Mouse (Mus musculus) adrenal gland, adult 18-20 months (tissue): ENCODE data around the gene Acvr2a. TPM values are rescaled to one million over a fixed set of nuclear protein-coding genes. Genes with fewer than 3 reads are reported as not detected.
A peak's percentile ranks its signal among the peaks of the same experiment; 100 is the strongest.

Experiments used
- DNase-seq, 2 experiments: peaks; one replicate each; pipeline ENCODE4 v3.0.0; 2021 to 2022; ENCODE audit warnings: low spot score in 2 of 2
- long read RNA-seq, 2 experiments: library from polyadenylated mRNA; stranded (forward); transcript quantifications; one replicate each; pipeline ENCODE4 v2.0.0; 2021
- total RNA-seq, 2 experiments: library from RNA; stranded (reverse); gene quantifications; 1 replicate in 1 of 2; 2 replicates in 1 of 2; pipeline ENCODE4 v1.2.3; 2021

Acvr2a gene
- total RNA-seq, result 10 to 100 TPM; 13.5 to 18.6 TPM
- long read RNA-seq, experiment 1, full-length matches to known transcripts, result 2 of 3 reads
- long read RNA-seq, experiment 1, partial matches to known transcripts, result 1 of 3 reads
- long read RNA-seq, experiment 1, other reads (novel, unspliced or antisense), result 0 of 3 reads
- long read RNA-seq, experiment 2, full-length matches to known transcripts, result 7 of 8 reads
- long read RNA-seq, experiment 2, partial matches to known transcripts, result 0 of 8 reads
- long read RNA-seq, experiment 2, other reads (novel, unspliced or antisense), result 1 of 8 reads

GRCm38 (mm10) chr2:48813371-48814222 lies at the start of gene Acvr2a:
Acvr2a (plus strand) TSS chr2:48814109.
- DNase-seq, result peak; percentile 93 to 94

DNA sequence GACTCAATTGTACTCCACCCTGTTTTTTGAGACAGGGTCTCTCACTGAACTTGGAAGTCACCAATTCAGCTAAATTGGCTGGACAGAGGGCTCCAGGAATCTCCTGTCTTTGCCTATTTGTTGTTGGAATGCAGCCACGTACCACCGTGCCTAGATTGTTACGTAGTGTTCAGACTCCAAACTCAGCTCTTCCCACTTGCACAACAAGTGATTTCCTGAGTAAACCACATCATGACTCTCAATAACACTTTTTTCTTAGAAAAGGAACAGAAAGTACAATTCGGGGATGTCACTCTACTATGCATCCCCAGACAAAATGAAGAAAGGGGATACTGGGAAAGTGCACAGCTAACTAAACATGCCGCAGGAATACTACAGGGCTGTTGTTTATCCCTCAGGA lies 47.4 kb upstream of the Acvr2a start:
- no peak for DNase-seq

DNA sequence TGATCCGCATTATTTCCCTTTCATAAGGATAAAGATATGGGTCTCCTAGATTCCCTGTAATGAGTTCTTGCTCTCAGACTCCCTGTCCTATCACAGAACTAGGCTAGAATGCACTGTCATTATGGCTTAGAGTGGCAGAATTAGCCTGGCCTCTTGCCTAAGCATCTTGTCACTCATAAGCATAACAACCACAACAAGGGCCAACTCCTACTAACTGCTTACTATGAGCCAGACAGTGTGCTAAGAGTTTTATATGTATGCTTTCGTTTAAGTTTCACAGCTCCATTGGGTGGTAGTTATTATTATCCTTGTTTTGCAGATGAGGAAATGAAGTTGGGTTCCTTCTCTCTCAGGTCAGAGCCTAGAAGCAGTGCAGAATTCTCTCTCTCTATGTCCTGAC lies 46.1 kb upstream of the Acvr2a start:
- no peak for DNase-seq

GRCm38 (mm10) chr2:48768219-48768618 lies 45.7 kb upstream of the Acvr2a start:
- DNase-seq, result no peak

- no peak for DNase-seq
These were observed 43.8 kb upstream of the Acvr2a start for GRCm38 (mm10) chr2:48770100-48770499.

DNA sequence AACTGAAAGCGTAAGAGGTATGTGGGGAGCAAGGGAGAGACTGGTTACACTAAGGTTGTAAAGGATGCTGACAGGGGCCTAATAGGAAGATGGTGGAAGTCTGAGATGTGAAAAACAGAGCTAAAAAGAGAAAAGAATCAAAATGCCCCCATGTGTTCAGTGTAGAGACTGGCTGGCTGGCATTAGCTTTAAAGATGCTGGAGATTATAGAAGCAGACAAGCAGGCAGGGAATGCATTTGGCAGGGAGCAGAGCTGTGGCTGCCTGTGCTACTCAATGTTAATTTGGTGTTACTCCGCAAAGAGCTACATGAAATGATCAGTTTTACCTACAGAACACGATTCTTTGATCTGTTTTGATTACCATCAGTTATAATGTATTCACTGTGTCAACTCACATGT lies 43.3 kb upstream of the Acvr2a start:
- no peak for DNase-seq

GRCm38 (mm10) chr2:48775281-48775680 lies 38.6 kb upstream of the Acvr2a start:
- DNase-seq, result no peak

- no peak for DNase-seq
These were observed 25.0 kb upstream of the Acvr2a start for GRCm38 (mm10) chr2:48788901-48789300.

DNA sequence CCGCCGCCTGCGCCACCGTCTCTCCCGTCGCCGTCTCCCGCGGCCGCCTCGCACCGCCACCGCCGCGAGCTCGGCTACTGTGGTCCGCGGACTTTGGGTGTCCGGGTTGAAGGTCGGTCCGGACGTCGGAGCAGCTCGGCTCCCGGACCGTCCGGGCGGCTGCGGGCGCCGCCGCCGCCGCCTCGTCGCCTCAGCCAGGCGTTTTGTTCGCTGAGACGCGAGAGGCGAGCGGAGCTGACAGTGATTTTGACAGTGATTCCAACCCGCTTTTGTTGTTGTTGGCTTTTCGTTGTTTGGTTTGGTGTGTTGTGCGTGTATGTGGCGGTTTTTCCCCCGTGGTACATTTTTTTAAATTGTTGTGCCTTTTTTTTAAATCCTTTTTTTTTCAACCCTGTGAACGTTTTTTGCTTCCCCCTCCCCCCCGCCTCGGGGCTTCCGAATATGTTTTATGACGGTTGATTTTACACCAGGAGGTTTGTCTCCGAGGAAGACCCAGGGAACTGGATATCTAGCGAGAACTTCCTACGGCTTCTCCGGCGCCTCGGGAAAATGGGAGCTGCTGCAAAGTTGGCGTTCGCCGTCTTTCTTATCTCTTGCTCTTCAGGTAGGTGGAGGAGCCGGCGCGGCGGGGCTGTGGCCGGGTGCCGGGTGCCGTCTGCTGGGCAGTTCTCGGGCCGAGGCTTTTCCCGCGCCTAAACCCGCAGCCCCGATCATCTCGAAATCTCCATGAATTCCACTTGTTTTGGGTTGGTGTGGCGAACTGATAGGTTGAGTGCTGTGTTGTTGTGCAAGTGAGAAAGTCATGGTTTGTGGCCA lies 522 bp downstream of the Acvr2a start:
- DNase-seq, result peak; percentile 46 to 48

GRCm38 (mm10) chr2:48815039-48815590 lies 1.2 kb downstream of the Acvr2a start:
- DNase-seq, result no peak

GRCm38 (mm10) chr2:48816141-48817028 lies 2.5 kb downstream of the Acvr2a start:
- no peak for DNase-seq

- DNase-seq, result no peak
These were observed 12.0 kb downstream of the Acvr2a start for GRCm38 (mm10) chr2:48825878-48826277.

- DNase-seq, result no peak
These were observed 12.5 kb downstream of the Acvr2a start for GRCm38 (mm10) chr2:48826380-48826779.

DNA sequence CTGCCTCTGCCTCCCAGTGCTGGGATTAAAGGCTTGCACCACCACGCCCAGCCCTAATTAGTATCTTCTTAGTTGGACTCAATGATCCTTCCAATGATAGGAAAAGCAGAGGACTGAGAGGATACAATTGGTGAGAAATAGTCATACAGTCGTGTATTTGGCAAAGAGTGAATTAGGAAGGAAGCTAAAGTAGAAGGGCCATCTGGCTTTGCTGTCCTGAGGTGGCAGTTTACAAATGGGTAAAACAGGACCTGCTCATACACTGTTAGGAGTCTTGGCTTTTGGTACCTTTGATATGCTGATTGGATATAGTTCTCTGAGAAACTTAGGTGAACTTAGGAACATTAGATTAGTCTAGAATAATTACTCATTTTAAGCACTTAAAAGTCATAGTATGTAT lies 16.6 kb downstream of the Acvr2a start:
- DNase-seq, result no peak

GRCm38 (mm10) chr2:48832305-48832704 lies 18.4 kb downstream of the Acvr2a start:
- DNase-seq, result no peak

DNA sequence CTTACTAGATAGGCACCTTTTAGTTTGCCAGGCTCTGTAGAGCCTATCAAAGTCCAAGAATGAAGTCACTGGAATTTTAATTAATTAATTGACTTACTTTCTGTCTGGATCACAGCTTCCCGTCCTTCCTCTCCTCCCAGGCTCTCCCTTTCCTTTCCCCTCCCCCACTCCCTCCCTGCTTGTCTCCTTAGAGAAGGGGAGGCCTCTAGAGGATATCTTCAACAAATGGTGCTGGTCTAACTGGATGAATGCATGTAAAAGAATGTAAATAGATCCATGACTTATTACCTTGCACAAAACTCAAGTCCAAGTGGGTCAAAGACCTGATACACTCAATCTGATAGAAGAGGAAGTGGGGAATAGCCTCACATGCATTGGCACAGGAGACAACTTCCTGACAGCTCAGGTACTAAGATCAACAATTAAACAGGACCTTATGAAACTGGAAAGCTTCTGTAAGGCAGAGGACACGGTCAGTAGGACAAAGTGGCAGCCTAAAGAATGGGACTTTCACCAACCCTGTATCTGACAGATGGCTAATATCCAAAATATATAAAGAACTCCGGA lies 20.1 kb downstream of the Acvr2a start:
- no peak for DNase-seq

- DNase-seq, result no peak
These were observed 27.9 kb downstream of the Acvr2a start for GRCm38 (mm10) chr2:48841611-48842470.

- no peak for DNase-seq
These were observed 32.9 kb downstream of the Acvr2a start for GRCm38 (mm10) chr2:48846689-48847398.
